Mouse (Mus musculus) lung, postnatal 0 days (tissue): Measurements from ENCODE around the gene Irf2bpl. TPM values are rescaled to one million over a fixed set of nuclear protein-coding genes. Genes with fewer than 3 reads are reported as not detected.

ENCODE experiments used
- ATAC-seq: fragments of 200-750 bp; cut with Nextera tagmentation; 2 replicates; pipeline ENCODE4 v1.8.0; 2017; ENCODE audit warnings: moderate library complexity
- DNase-seq: peaks from one replicate; pipeline ENCODE4 v3.0.0-alpha.2; 2016; ENCODE audit warnings: low spot score
- H3K27ac ChIP-seq: fragments of 300-500 bp; sonication (generic); 2 replicates; pipeline ENCODE4 v1.5.1; 2014; ENCODE audit warnings: antibody characterized with exemption, mild to moderate bottlenecking, low read length, mixed read lengths
- H3K27me3 ChIP-seq: fragments of 300-500 bp; sonication (generic); replicated peaks from 2 replicates; pipeline ENCODE4 v1.6.1; 2014; ENCODE audit warnings: low read length, mixed read lengths; ENCODE audit not compliant: insufficient read depth
- H3K36me3 ChIP-seq: fragments of 300-500 bp; sonication (generic); 2 replicates; pipeline ENCODE4 v1.6.1; 2014; ENCODE audit warnings: low read length, mixed read lengths; ENCODE audit not compliant: insufficient read depth
- H3K4me1 ChIP-seq: fragments of 300-500 bp; sonication (generic); 2 replicates; pipeline ENCODE4 v1.6.1; 2014; ENCODE audit warnings: antibody characterized with exemption, low read depth, low read length, mixed read lengths; ENCODE audit not compliant: insufficient read depth
- H3K4me2 ChIP-seq: fragments of 300-500 bp; sonication (generic); replicated peaks from 2 replicates; pipeline ENCODE4 v1.6.1; 2014; ENCODE audit warnings: low read depth, mild to moderate bottlenecking, low read length, moderate library complexity, mixed read lengths
- H3K4me3 ChIP-seq: fragments of 300-500 bp; sonication (generic); 2 replicates; pipeline ENCODE4 v1.5.1; 2014; ENCODE audit warnings: low read depth, low read length
- H3K9ac ChIP-seq: fragments of 300-500 bp; sonication (generic); replicated peaks from 2 replicates; pipeline ENCODE4 v1.6.1; 2014; ENCODE audit warnings: low read depth, mild to moderate bottlenecking
- H3K9me3 ChIP-seq: fragments of 300-500 bp; sonication (generic); 2 replicates; pipeline ENCODE4 v1.6.1; 2016; ENCODE audit warnings: low read length, mixed read lengths
- CTCF ChIP-seq: IDR thresholded peaks from 2 replicates; pipeline ENCODE4 v1.5.1; 2016; ENCODE audit warnings: antibody characterized with exemption, mild to moderate bottlenecking
- EP300 ChIP-seq: IDR thresholded peaks from 2 replicates; pipeline ENCODE4 v1.6.1; 2016; ENCODE audit warnings: antibody characterized with exemption, mild to moderate bottlenecking, control low read depth
- WGBS: fragments of 180-500 bp; shearing (Covaris S2); extraction: QIAGEN DNeasy Blood & Tissue Kit; methylation state at CpG from one replicate; pipeline ENCODE4 v1.1.7; 2014; 5-methylcytosine and 5-hydroxymethylcytosine counted together
- polyA plus RNA-seq: library from polyadenylated mRNA; unstranded; fragments of >200 nt; fragmentation: Nextera tagmentation; extraction: Ambion mirVana; gene quantifications from 2 replicates; pipeline ENCODE4 v1.2.1, GENCODE M21; 2015

Gene Irf2bpl
- polyA plus RNA-seq, 1 experiment from 2014 or later: 39.5 TPM

- DNase-seq (peak; percentile 99), ATAC-seq (peak; percentile 92)
- no peaks in the 10 kb centered on the region for H3K9me3 ChIP-seq
- peaks cover 31% of the 10 kb centered on the region for H3K4me1 ChIP-seq
- peak overlapping the region; percentile 40 for H3K4me2 ChIP-seq
- H3K9ac ChIP-seq: no peak overlapping the region
- no peaks in the 10 kb centered on the region for H3K36me3 ChIP-seq
- H3K4me3 ChIP-seq: peak overlapping the region; percentile 4; the same call in 1 of the 2 replicates
- 3% methylated on average over 23 of the region's 23 CpGs for WGBS
- TF ChIP-seq CTCF (no peak), EP300 (peak; percentile 92)
- H3K27ac ChIP-seq: peak overlapping the region; percentile 84
- H3K27me3 ChIP-seq: no peaks in the 10 kb centered on the region
Measured at GRCm38 (mm10) chr12:86836431-86837047, 48.1 kb downstream of the Irf2bpl start.

GRCm38 (mm10) chr12:86835899-86836298 is 48.7 kb downstream of the Irf2bpl start:
- peaks cover 32% of the 10 kb centered on the region for H3K4me1 ChIP-seq
- peak overlapping the region; percentile 40; the same call in 1 of the 2 replicates for H3K4me2 ChIP-seq
- H3K27me3 ChIP-seq: no peaks in the 10 kb centered on the region
- H3K4me3 ChIP-seq: no peak overlapping the region
- H3K36me3 ChIP-seq: no peaks in the 10 kb centered on the region
- no peak overlapping the region for H3K9ac ChIP-seq
- WGBS: 36% methylated on average over 3 of the region's 3 CpGs
- no peak for DNase-seq
- TF ChIP-seq CTCF (no peak), EP300 (no peak)
- H3K9me3 ChIP-seq: no peaks in the 10 kb centered on the region
- H3K27ac ChIP-seq: peak overlapping the region; percentile 84
- ATAC-seq: no peak

- TF ChIP-seq CTCF (no peak), EP300 (no peak)
- Histone ChIP-seq H3K9me3 (no peaks in the 10 kb centered on the region), H3K9ac (no peak overlapping the region), H3K4me3 (no peak overlapping the region), H3K27ac (peak overlapping the region; percentile 74), H3K4me2 (no peak overlapping the region), H3K36me3 (no peaks in the 10 kb centered on the region), H3K4me1 (peaks cover 32% of the 10 kb centered on the region), H3K27me3 (no peaks in the 10 kb centered on the region)
- ATAC-seq (no peak), DNase-seq (no peak)
- 56% methylated on average over 3 of the region's 3 CpGs for WGBS
Measured at GRCm38 (mm10) chr12:86834416-86834772, 50.2 kb downstream of the Irf2bpl start.

GRCm38 (mm10) chr12:86833711-86834415 is 50.7 kb downstream of the Irf2bpl start:
- Histone ChIP-seq H3K36me3 (no peaks in the 10 kb centered on the region), H3K9me3 (no peaks in the 10 kb centered on the region), H3K9ac (no peak overlapping the region), H3K27ac (peak overlapping the region; percentile 90), H3K4me3 (no peak overlapping the region), H3K4me1 (peaks cover 28% of the 10 kb centered on the region), H3K4me2 (no peak overlapping the region), H3K27me3 (no peaks in the 10 kb centered on the region)
- peak; percentile 98 for TF ChIP-seq EP300
- peak; percentile 32 for TF ChIP-seq CTCF
- DNase-seq (peak; percentile 98), ATAC-seq (peak; percentile 88)
- WGBS: 9% methylated on average over 6 of the region's 6 CpGs

- Histone ChIP-seq H3K36me3 (no peaks in the 10 kb centered on the region), H3K4me1 (peaks cover 24% of the 10 kb centered on the region), H3K4me2 (peak overlapping the region; percentile 49; the same call in 1 of the 2 replicates), H3K27ac (peak overlapping the region; percentile 90), H3K4me3 (no peak overlapping the region), H3K27me3 (no peaks in the 10 kb centered on the region), H3K9me3 (no peaks in the 10 kb centered on the region), H3K9ac (no peak overlapping the region)
- 41% methylated on average over 11 of the region's 11 CpGs for WGBS
- DNase-seq (no peak), ATAC-seq (no peak)
- TF ChIP-seq CTCF: no peak
- TF ChIP-seq EP300: no peak
Measured at GRCm38 (mm10) chr12:86832551-86833182, 51.9 kb downstream of the Irf2bpl start.
